Mouse (Mus musculus) gonadal fat pad, adult 2 months (tissue): ENCODE measurements around the gene Fzr1. TPM values are rescaled to one million over a fixed set of nuclear protein-coding genes. Genes with fewer than 3 reads are reported as not detected.
A peak's percentile ranks its signal among the peaks of the same experiment; 100 is the strongest.

Experiments
- DNase-seq: peaks from one replicate; pipeline ENCODE4 v3.0.0-alpha.2; 2012; ENCODE audit warnings: low read depth
- polyA plus RNA-seq: library from polyadenylated mRNA; depleted of rRNA; stranded (reverse); fragments of >200 nt; gene quantifications from 2 replicates; pipeline ENCODE4 v1.2.3, GENCODE M21; 2012; rRNA removed

Gene Fzr1
- polyA plus RNA-seq, 1 experiment = 59.7 TPM

GRCm38 (mm10) chr10:81328386-81328785 is 49.9 kb downstream of the Fzr1 start, which contains the start of gene Tbxa2r:
Gene Tbxa2r (plus strand): TSS chr10:81328731.
- no peak for DNase-seq

GRCm38 (mm10) chr10:81327959-81328358 is 50.4 kb downstream of the Fzr1 start:
- no peak for DNase-seq

GRCm38 (mm10) chr10:81326858-81327257 is 51.5 kb downstream of the Fzr1 start:
- no peak for DNase-seq

- DNase-seq = no peak
Measured at GRCm38 (mm10) chr10:81325781-81326180, 52.5 kb downstream of the Fzr1 start.

DNA sequence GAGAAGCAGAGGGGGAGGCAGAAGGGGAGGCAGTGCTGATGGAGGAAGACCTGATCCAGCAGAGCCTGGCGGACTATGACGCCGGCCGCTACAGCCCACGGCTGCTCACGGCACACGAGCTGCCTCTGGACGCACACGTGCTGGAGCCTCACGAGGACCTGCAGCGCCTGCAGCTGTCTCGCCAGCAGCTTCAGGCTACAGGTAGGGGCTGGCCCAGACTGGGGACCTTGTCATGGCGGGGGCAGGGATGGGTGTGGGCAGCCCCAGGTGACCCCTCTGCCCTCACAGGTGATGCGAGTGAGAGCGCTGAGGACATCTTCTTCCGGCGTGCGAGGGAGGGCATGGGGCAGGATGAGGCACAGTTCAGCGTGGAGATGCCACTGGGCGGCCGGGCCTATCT is 53.1 kb downstream of the Fzr1 start:
- no peak for DNase-seq

- no peak for DNase-seq
Measured at GRCm38 (mm10) chr10:81323791-81324530, 54.4 kb downstream of the Fzr1 start.

- no peak for DNase-seq
Measured at GRCm38 (mm10) chr10:81323141-81323775, 55.1 kb downstream of the Fzr1 start.

DNA sequence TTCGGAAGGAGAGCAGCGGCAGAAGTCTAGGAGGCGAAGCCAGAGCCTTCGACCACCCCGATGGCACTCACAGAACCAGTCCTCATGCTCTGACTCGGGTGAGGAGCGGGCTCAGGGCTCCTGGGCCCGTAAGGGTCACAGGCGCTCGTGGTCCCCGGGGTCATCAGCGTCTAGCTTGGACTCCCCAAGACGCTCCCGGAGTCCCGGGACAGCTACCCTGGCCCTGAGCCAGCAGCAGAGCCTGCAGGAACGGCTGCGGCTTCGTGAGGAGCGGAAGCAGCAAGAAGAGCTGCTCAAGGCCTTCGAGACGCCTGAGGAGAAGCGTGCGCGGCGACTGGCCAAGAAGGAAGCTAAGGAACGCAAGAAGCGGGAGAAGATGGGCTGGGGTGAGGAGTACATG is 55.9 kb downstream of the Fzr1 start:
- DNase-seq = no peak

- no peak for DNase-seq
Measured at GRCm38 (mm10) chr10:81321436-81321835, 56.9 kb downstream of the Fzr1 start.

GRCm38 (mm10) chr10:81320550-81321347 is 57.6 kb downstream of the Fzr1 start, which contains the start of gene Cactin:
Gene Cactin (plus strand): TSS chr10:81321103.
- peak; percentile 97 for DNase-seq

GRCm38 (mm10) chr10:81319741-81320549 is 58.4 kb downstream of the Fzr1 start:
- peak; percentile 76 for DNase-seq

- no peak for DNase-seq
Measured at GRCm38 (mm10) chr10:81319330-81319699, 59.0 kb downstream of the Fzr1 start.

DNA sequence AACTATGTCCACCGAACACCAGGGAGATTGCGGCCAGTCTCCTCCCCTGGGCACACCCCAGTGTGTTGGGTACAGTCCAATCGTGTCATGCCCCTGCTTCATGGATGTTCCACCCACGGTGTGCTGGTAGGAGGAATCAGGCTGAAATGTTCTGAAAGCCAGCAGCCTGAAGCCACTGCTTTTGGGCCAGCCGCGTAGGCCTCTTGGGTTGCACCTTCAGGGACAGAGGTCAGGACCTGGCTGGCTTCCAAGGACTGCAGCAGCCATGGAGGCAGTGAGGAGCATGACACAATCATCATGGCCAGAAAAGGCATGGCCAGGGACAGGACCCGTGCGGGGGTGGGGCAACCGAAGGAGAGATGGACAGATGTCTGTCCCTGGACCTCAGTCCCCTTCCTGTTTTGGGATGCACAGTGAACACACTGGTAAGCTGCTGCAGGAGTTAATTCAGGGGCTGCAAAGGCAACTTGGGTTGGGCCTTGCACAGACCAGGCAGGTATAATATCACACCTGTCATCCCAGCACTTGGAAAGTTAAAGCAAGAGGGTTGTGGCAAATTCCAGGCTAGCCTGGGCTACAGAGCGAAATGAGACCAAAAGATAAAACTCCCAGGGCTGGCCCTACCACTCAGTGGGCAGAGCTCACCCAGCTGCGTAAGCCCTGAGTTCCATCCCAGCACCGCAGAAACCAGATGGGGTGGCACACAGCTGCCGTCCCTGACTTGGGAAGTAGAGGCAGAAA is 59.6 kb downstream of the Fzr1 start:
- DNase-seq = peak; percentile 36

DNA sequence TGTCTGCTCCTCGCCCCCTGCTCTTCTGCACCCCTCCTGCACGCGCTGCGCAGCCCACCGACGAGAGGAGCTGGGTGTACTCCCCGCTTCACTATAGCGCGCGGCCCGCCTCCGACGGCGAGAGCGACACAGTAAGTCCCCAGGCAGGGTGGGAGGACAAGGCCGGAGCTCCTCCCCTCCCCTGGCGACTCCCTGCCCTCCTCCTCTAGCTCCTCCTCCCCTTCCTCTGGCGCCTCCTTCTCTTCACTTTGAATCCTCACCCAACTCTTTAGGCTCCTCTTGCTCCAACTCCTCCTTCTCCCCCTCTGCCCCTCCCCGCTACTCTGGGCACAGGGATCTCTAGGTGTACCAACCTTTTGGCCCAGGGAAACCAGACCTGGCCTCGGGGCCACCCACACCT is 61.0 kb downstream of the Fzr1 start:
- DNase-seq = peak; percentile 33

GRCm38 (mm10) chr10:81316338-81317060 is 61.8 kb downstream of the Fzr1 start:
- DNase-seq = no peak

Other genes starting within 250 kb of the Fzr1 start
- gene Zbtb7a, start 243.3 kb downstream of the Fzr1 start, polyA plus RNA-seq = 30.0 and 49.1 TPM in 2 replicates
- 31.5 and 32.8 TPM in 2 replicates for gene Pias4, start 210.6 kb downstream of the Fzr1 start, polyA plus RNA-seq
- 1,971 and 2,241 TPM in 2 replicates for gene Eef2, start 201.9 kb downstream of the Fzr1 start, polyA plus RNA-seq
- gene Dapk3, start 195.5 kb downstream of the Fzr1 start, polyA plus RNA-seq = 76.3 and 81.7 TPM in 2 replicates
- gene 4930442H23Rik, start 194.7 kb downstream of the Fzr1 start, polyA plus RNA-seq = not detected in 2 replicates
- not detected in 2 replicates for gene Nmrk2, start 176.5 kb downstream of the Fzr1 start, polyA plus RNA-seq
- gene Atcay, start 147.7 kb downstream of the Fzr1 start, polyA plus RNA-seq = 0.03 TPM in 1 of 2 replicates, not detected in the other
- gene Zfr2, start 145.4 kb downstream of the Fzr1 start, polyA plus RNA-seq = 17.9 and 20.9 TPM in 2 replicates
- 3.1 and 4.7 TPM in 2 replicates for gene Matk, start 125.6 kb downstream of the Fzr1 start, polyA plus RNA-seq
- 65.7 and 72.8 TPM in 2 replicates for gene Mrpl54, start 111.6 kb downstream of the Fzr1 start, polyA plus RNA-seq
- 61.1 and 77.4 TPM in 2 replicates for gene Apba3, start 111.6 kb downstream of the Fzr1 start, polyA plus RNA-seq
- gene Tjp3, start 86.9 kb downstream of the Fzr1 start, polyA plus RNA-seq = 21.4 and 29.9 TPM in 2 replicates
- gene Pip5k1c, start 85.6 kb downstream of the Fzr1 start, polyA plus RNA-seq = 57.9 and 58.4 TPM in 2 replicates
- 24.8 and 25.0 TPM in 2 replicates for gene Cactin, start 57.4 kb downstream of the Fzr1 start, polyA plus RNA-seq
- gene Tbxa2r, start 49.8 kb downstream of the Fzr1 start, polyA plus RNA-seq = 8.3 and 9.3 TPM in 2 replicates
- 1.4 and 1.7 TPM in 2 replicates for gene Gipc3, start 35.2 kb downstream of the Fzr1 start, polyA plus RNA-seq
- gene Hmg20b, start 28.0 kb downstream of the Fzr1 start, polyA plus RNA-seq = 60.3 and 76.7 TPM in 2 replicates
- 29.8 and 39.5 TPM in 2 replicates for gene Mfsd12, start 21.0 kb downstream of the Fzr1 start, polyA plus RNA-seq
- 1.7 and 2.0 TPM in 2 replicates for gene 4930404N11Rik, start 12.7 kb downstream of the Fzr1 start, polyA plus RNA-seq
- 93.9 and 96.3 TPM in 2 replicates for gene Dohh, start 5.9 kb upstream of the Fzr1 start, polyA plus RNA-seq
- gene Gm48551, start 6.0 kb upstream of the Fzr1 start, polyA plus RNA-seq = 3.3 and 4.2 TPM in 2 replicates
- gene Gm48552, start 10.5 kb upstream of the Fzr1 start, polyA plus RNA-seq = 3.1 and 5.6 TPM in 2 replicates
- gene Smim24, start 14.5 kb upstream of the Fzr1 start, polyA plus RNA-seq = 28.6 and 32.6 TPM in 2 replicates
- 33.6 and 61.6 TPM in 2 replicates for gene Nfic, start 77.1 kb upstream of the Fzr1 start, polyA plus RNA-seq
- 0.27 and 0.67 TPM in 2 replicates for gene Celf5, start 104.2 kb upstream of the Fzr1 start, polyA plus RNA-seq
- 115 and 131 TPM in 2 replicates for gene Ncln, start 117.9 kb upstream of the Fzr1 start, polyA plus RNA-seq
- gene S1pr4, start 121.6 kb upstream of the Fzr1 start, polyA plus RNA-seq = 2.8 and 3.5 TPM in 2 replicates
- gene Gna15, start 145.7 kb upstream of the Fzr1 start, polyA plus RNA-seq = 3.3 and 4.7 TPM in 2 replicates
- gene Gna11, start 166.7 kb upstream of the Fzr1 start, polyA plus RNA-seq = 202 and 223 TPM in 2 replicates
- gene Aes, start 181.0 kb upstream of the Fzr1 start, polyA plus RNA-seq = 651 and 877 TPM in 2 replicates
- 75.0 and 107 TPM in 2 replicates for gene Tle2, start 196.0 kb upstream of the Fzr1 start, polyA plus RNA-seq
- gene Tle6, start 222.6 kb upstream of the Fzr1 start, polyA plus RNA-seq = 14.2 and 31.0 TPM in 2 replicates
- gene BC025920, start 227.8 kb upstream of the Fzr1 start, polyA plus RNA-seq = 1.2 and 1.7 TPM in 2 replicates
- 27.7 and 28.5 TPM in 2 replicates for gene Sirt6, start 249.3 kb upstream of the Fzr1 start, polyA plus RNA-seq